Mouse (Mus musculus): ENCODE data around the gene Crtc3. TPM values are rescaled to one million over a fixed set of nuclear protein-coding genes. Genes with fewer than 3 reads are reported as not detected.

Gene Crtc3
- polyA plus RNA-seq, 1 experiment from 2014 or later = 13.8 TPM

DNA sequence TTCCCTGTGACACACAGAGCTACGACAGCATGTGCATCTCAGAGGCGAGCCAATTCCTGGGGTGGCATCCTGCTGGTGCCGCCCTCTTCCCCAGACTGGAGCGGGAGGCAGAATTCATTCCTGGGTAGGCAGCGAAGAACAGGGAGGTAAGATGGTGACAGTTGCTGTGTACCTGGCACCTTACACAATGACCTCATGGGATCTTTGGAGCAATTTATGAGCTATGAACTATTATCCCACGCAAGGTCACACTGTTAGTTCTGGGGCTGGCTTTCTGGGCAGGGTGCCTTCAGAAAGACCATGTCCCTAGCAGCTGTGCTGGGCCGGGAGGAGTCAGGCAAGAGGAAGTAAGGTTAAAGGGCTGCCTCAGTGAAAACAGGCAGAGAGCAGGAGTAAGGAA is 77.0 kb downstream of the Crtc3 start:
- peaks cover 12% of the 10 kb centered on the region for H3K4me1 ChIP-seq
- 74% methylated on average over 7 of the region's 7 CpGs for WGBS
- H3K27me3 ChIP-seq = no peaks in the 10 kb centered on the region
- H3K36me3 ChIP-seq = no peaks in the 10 kb centered on the region; the same call in 1 of the 2 replicates
- no peak for ATAC-seq (ENCODE audit: low FRiP score)
- H3K4me3 ChIP-seq = no peak overlapping the region
- H3K9me3 ChIP-seq (replicated peaks) = no peaks in the 10 kb centered on the region
- no peak overlapping the region for H3K9ac ChIP-seq
- no peak overlapping the region; the same call in 1 of the 2 replicates for H3K27ac ChIP-seq
- H3K4me2 ChIP-seq (replicated peaks) = no peak overlapping the region

- Histone ChIP-seq H3K9me3 (replicated peaks) (no peaks in the 10 kb centered on the region), H3K9ac (no peak overlapping the region), H3K36me3 (no peaks in the 10 kb centered on the region), H3K27me3 (no peaks in the 10 kb centered on the region), H3K27ac (no peak overlapping the region), H3K4me1 (peaks cover 13% of the 10 kb centered on the region; the same call in 1 of the 2 replicates), H3K4me3 (no peak overlapping the region), H3K4me2 (replicated peaks) (no peak overlapping the region)
- 26% methylated on average over 2 of the region's 2 CpGs for WGBS
- no peak for ATAC-seq (ENCODE audit: low FRiP score)
Measured at GRCm38 (mm10) chr7:80607503-80607902, 81.2 kb downstream of the Crtc3 start.

DNA sequence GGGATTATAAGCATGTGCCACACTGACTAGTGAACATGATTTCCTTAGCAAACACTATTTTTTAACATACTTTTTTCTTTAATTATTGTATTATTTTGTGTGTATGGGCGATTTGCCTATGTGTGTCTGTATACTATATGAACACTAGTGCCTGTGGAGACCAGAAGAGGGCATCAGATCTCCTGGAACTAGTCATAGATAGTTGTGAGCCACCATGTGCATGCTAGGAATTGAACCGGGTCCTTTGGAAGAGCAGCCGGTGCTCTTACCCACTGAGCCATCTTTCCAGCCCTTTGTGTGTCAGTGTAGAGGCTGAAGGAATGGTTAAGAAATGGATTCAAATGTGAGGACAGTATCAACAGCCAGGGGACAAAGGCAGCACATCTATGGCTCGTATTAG is 82.2 kb downstream of the Crtc3 start:
- no peaks in the 10 kb centered on the region for H3K27me3 ChIP-seq
- H3K9ac ChIP-seq = no peak overlapping the region
- H3K27ac ChIP-seq = no peak overlapping the region
- WGBS = 79% methylated on average over 4 of the region's 4 CpGs
- H3K4me1 ChIP-seq = peaks cover 4% of the 10 kb centered on the region; the same call in 1 of the 2 replicates
- no peak overlapping the region for H3K4me2 ChIP-seq (replicated peaks)
- 0 out of 2 replicates have a peak, but pooled peaks cover 1% of the 10 kb centered on the region for H3K36me3 ChIP-seq
- H3K4me3 ChIP-seq = no peak overlapping the region
- no peak for ATAC-seq (ENCODE audit: low FRiP score)
- H3K9me3 ChIP-seq (replicated peaks) = no peaks in the 10 kb centered on the region

DNA sequence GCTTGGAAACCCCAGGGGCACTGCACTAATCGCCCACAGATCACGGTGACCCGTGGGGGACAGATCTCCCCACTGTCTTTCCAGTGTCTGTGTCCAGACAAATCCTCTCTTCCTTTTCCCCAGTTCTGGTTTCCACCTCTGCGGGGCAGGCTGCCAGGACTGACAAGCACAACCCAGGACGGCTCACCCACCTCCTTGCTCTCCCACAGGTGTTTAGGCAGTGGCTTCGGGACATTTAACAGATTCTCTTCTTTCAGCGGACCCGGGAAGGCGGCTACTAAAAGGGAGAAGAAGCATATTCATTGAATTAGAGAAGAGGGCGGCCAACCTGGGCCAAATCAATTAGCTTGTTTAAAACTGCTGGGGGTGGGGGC is 83.1 kb downstream of the Crtc3 start:
- Histone ChIP-seq H3K4me1 (peaks cover 4% of the 10 kb centered on the region; the same call in 1 of the 2 replicates), H3K4me3 (no peak overlapping the region), H3K9me3 (replicated peaks) (no peaks in the 10 kb centered on the region), H3K4me2 (replicated peaks) (no peak overlapping the region), H3K36me3 (0 out of 2 replicates have a peak, but pooled peaks cover 8% of the 10 kb centered on the region), H3K27me3 (no peaks in the 10 kb centered on the region), H3K27ac (no peak overlapping the region), H3K9ac (no peak overlapping the region)
- ATAC-seq (ENCODE audit: low FRiP score) = no peak
- 14% methylated on average over 10 of the region's 10 CpGs for WGBS

DNA sequence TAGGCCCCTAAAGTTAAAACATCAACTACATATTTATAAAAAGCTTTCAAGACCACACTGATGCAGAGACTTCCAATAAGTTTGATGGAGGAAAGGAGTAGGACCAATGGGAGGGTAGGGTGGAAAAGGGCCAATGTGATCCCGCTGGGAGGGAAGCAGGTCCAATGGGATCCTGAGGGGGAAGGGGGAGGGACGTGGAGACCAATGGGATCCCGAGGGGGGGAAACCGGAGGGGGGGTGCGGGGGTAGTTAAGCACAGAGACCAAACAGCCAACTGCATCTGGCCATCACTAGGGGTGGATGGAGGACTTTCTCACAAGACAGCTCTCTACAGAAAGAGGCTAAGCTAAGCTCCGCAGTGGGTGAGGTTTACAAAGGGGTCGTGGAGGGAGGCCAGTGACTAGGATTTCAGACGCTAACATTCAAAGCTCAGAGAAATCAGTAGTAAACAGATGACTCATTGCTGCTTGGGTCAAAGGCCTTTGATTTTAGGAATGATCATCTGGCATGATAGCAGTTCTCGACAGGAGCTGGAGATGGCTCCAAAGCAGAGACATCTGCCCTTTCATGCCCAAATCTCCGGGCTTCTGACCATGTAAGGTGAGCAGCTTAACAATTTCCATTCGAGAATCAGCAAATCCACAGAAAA is 83.6 kb downstream of the Crtc3 start:
- H3K27ac ChIP-seq = no peak overlapping the region
- H3K36me3 ChIP-seq = 0 out of 2 replicates have a peak, but pooled peaks cover 8% of the 10 kb centered on the region
- no peak overlapping the region for H3K4me2 ChIP-seq (replicated peaks)
- H3K27me3 ChIP-seq = no peaks in the 10 kb centered on the region
- no peak overlapping the region for H3K9ac ChIP-seq
- 43% methylated on average over 11 of the region's 11 CpGs for WGBS
- no peak for ATAC-seq (ENCODE audit: low FRiP score)
- no peak overlapping the region for H3K4me3 ChIP-seq
- H3K4me1 ChIP-seq = peaks cover 4% of the 10 kb centered on the region; the same call in 1 of the 2 replicates
- H3K9me3 ChIP-seq (replicated peaks) = no peaks in the 10 kb centered on the region

DNA sequence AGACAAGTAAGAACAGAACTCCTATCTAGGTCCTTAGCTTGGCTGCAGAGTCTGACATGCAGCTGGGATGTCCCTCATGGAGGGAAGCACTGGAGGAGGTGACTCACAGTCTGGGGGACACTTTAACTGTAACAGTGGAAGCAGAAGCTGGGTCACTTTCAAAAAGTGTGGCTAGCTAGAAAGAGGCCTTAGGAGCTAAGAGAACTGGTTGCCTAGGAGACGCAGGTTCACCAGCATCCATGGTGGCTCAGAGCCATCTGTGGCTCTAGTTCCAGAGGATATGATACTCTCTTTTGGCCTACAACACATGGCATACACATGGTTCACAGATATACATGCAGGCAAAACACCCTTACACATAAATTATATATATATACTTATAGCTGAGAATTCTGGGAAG is 86.1 kb downstream of the Crtc3 start:
- no peak overlapping the region for H3K4me2 ChIP-seq (replicated peaks)
- peaks cover 4% of the 10 kb centered on the region; the same call in 1 of the 2 replicates for H3K4me1 ChIP-seq
- H3K27ac ChIP-seq = no peak overlapping the region
- H3K9ac ChIP-seq = no peak overlapping the region
- WGBS = 83% methylated on average over 1 of the region's 1 CpGs
- H3K36me3 ChIP-seq = peaks cover 19% of the 10 kb centered on the region
- ATAC-seq (ENCODE audit: low FRiP score) = no peak
- H3K9me3 ChIP-seq (replicated peaks) = no peaks in the 10 kb centered on the region
- H3K4me3 ChIP-seq = no peak overlapping the region
- H3K27me3 ChIP-seq = no peaks in the 10 kb centered on the region

- 89% methylated on average over 13 of the region's 13 CpGs for WGBS
Measured at GRCm38 (mm10) chr7:80598436-80598985, 90.2 kb downstream of the Crtc3 start.

GRCm38 (mm10) chr7:80597900-80598299 is 90.8 kb downstream of the Crtc3 start:
- 93% methylated on average over 5 of the region's 5 CpGs for WGBS
- Histone ChIP-seq H3K4me3 (no peak overlapping the region), H3K36me3 (peaks cover 31% of the 10 kb centered on the region), H3K4me2 (replicated peaks) (no peak overlapping the region), H3K27ac (no peak overlapping the region), H3K9ac (no peak overlapping the region), H3K4me1 (no peaks in the 10 kb centered on the region), H3K27me3 (no peaks in the 10 kb centered on the region), H3K9me3 (replicated peaks) (no peaks in the 10 kb centered on the region)
- ATAC-seq (ENCODE audit: low FRiP score) = no peak

More at GRCm38 (mm10) chr7:80598436-80598985, 90.2 kb downstream of the Crtc3 start:
- no peak overlapping the region for H3K27ac ChIP-seq
- H3K36me3 ChIP-seq = peaks cover 31% of the 10 kb centered on the region
- no peaks in the 10 kb centered on the region for H3K9me3 ChIP-seq (replicated peaks)
- no peak overlapping the region for H3K4me2 ChIP-seq (replicated peaks)
- no peak overlapping the region for H3K4me3 ChIP-seq
- ATAC-seq (ENCODE audit: low FRiP score) = no peak
- no peaks in the 10 kb centered on the region for H3K4me1 ChIP-seq
- H3K9ac ChIP-seq = no peak overlapping the region
- H3K27me3 ChIP-seq = no peaks in the 10 kb centered on the region

DNA sequence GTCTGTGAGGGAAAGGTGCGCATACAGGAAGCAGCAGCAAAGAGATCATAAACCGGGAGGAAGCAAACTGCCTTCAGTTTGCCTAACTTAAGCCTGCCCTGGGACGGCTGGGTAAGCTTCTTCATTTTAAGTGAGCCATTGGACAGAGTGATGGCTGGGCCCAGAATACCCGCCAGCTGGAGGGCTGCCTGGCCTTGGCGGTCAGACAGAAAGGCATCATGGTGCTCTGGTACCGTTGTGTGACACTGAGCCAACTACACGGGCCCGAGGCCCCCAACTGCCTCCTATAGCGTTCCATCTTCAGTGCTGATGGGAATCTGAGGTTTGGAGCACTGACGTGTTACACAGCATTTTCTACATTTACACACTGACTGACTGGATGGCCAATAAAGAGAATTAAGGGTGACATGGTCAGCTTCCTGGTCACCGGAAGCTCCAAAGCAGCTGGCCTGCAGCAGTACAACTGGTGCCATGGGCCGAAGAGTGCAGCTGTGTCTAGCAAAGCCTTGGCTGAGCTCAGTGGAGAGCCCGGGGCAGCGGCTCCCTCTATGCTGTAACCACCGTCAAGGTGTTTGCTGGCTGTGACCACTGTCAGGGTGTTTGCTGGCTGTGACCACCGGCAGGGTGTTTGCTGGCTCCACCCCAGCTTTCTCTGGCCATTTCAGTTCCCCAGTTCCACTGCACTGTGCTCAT is 99.5 kb downstream of the Crtc3 start:
- Histone ChIP-seq H3K4me1 (peaks cover 13% of the 10 kb centered on the region), H3K27ac (no peak overlapping the region), H3K9me3 (replicated peaks) (no peaks in the 10 kb centered on the region), H3K27me3 (0 out of 2 replicates have a peak, but pooled peaks cover 3% of the 10 kb centered on the region), H3K4me3 (no peak overlapping the region), H3K4me2 (replicated peaks) (no peak overlapping the region), H3K36me3 (peaks cover 33% of the 10 kb centered on the region), H3K9ac (no peak overlapping the region)
- 95% methylated on average over 16 of the region's 16 CpGs for WGBS
- ATAC-seq (ENCODE audit: low FRiP score) = no peak

- peaks cover 33% of the 10 kb centered on the region for H3K36me3 ChIP-seq
- H3K4me1 ChIP-seq = peaks cover 16% of the 10 kb centered on the region
- ATAC-seq (ENCODE audit: low FRiP score) = peak; percentile 33
- H3K4me3 ChIP-seq = no peak overlapping the region
- H3K9me3 ChIP-seq (replicated peaks) = no peaks in the 10 kb centered on the region
- H3K4me2 ChIP-seq (replicated peaks) = peak overlapping the region; percentile 44
- 0 out of 2 replicates have a peak, but pooled peaks cover 3% of the 10 kb centered on the region for H3K27me3 ChIP-seq
- 0 out of 2 replicates have a peak overlapping the region, but pooled peaks have one; percentile 43 for H3K9ac ChIP-seq
- peak overlapping the region; percentile 32; the same call in 1 of the 2 replicates for H3K27ac ChIP-seq
- 32% methylated on average over 10 of the region's 10 CpGs for WGBS
Measured at GRCm38 (mm10) chr7:80587684-80588083, 101.0 kb downstream of the Crtc3 start.

DNA sequence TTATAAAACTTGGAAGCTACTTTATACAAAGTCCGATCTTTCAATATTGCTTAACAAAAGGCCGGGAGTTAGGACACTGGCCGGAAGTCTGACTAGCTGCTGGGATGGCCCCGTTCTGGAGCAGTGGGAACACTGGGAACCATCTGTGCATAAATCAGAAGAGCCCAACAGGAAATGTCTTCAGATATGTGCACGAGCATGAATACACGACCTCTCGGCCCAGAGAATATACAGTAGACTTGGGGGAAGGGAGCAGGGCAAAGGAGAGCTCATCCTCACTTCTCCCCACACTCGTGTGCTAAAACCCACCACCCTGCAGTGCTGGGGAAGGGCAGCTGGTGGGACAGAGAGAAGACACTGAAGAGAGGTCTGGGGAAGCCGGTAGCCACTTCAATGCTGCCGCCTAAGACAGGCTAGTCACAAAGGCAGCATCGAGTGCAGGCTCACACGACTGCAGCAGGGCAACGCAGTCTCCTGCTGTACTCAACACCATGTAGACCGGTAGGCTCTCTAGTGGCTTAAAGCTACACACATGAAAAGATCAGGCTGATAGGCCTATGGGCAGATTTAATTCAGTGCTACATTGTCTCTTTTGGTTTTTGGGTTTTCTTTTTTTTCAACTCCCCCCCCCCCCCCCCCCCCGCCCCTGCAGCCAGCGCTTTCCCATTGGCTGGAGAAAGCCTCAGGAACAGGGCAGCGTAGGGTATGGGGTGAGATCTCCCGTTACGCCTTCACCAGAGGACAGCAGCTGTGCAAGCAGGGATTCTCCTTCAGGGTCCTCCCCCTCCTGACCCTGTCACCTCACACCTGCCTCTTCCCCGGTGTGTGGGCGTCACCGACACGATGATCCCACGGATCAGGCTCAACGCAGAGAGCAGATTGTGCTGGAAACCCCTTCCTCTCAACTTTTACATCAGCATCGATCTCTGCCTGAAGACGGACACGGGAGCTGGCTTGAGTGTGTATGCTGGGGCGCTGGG is 101.7 kb downstream of the Crtc3 start:
- H3K9ac ChIP-seq = peak overlapping the region; percentile 43; the same call in 1 of the 2 replicates
- peak overlapping the region; percentile 32 for H3K27ac ChIP-seq
- H3K4me3 ChIP-seq = peak overlapping the region; percentile 7; the same call in 1 of the 2 replicates
- H3K4me1 ChIP-seq = peaks cover 16% of the 10 kb centered on the region
- 30% methylated on average over 27 of the region's 29 CpGs for WGBS
- H3K27me3 ChIP-seq = 0 out of 2 replicates have a peak, but pooled peaks cover 3% of the 10 kb centered on the region
- H3K9me3 ChIP-seq (replicated peaks) = no peaks in the 10 kb centered on the region
- H3K4me2 ChIP-seq (replicated peaks) = peak overlapping the region; percentile 44
- H3K36me3 ChIP-seq = peaks cover 30% of the 10 kb centered on the region
- ATAC-seq (ENCODE audit: low FRiP score) = peak; percentile 52; the same call in 1 of the 2 replicates
